Mouse (Mus musculus): ENCODE measurements at regions not wholly inside any gene's neighbourhood (a gene's known extent, or its start where the extent isn't known, plus 50 kb on each side); places are given as distances from the start of the nearest gene placed in this dataset.

DNA sequence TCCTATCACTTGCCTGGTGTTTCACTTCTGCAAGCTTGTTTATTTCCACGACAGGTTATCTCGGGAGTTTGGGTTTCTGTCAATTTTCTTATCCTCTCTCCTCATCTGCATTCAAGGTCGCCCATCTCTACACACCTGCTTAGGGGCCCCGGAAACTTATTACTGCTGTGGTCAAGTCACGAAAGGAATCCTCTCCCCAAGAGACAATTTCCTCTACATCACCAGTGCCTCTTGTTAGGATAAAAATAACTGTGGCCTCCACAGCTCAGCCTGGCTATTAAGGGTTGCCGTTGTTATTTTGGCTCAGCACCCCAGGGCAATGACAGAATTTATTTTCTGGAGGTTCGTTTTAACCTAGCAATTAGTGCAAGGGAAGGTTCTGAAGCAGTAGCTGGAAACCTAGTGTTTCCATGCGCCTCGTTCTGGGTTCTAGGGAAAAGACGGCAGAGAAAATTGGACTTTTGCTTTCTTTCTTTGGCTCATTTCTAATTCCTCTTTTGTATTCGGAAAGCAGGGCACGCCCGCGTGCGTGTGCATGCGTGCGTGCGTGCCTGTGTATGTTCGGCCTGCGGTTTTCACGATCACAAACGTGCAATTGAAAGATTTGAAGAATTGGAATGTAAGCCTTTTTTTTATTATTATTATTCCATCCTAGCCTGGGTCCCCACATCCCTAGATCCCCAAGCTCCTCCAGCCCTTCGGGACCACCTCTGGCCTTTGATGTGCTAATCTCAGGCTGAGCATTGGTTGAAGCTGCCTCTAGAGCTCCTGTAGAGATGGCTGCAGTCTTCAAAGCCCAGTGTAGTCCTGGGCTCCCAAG lies 147.1 kb upstream of the Jarid2 start:
- TF ChIP-seq POLR2A (IDR thresholded peaks at IDR 0.05; ENCODE audit: low read depth, low read length), result no peak
- no peak for TF ChIP-seq CTCF (IDR thresholded peaks at IDR 0.05; ENCODE audit: extremely low read depth, insufficient read length, insufficient replicate concordance, low read depth, low read length)

Measured in small intestine, adult 2 months (tissue).